Mouse (Mus musculus): ENCODE results near the gene Pip4p1. TPM values are rescaled to one million over a fixed set of nuclear protein-coding genes. Genes with fewer than 3 reads are reported as not detected.
"Not testable (repeated sequence)": the region's sequence is repeated elsewhere in the genome, so short reads cannot be mapped to it uniquely, and the experiment has no call there.

Gene Pip4p1
- total RNA-seq, 2 experiments from 2014 or later: 95.6 to 98.2 TPM

- intact Hi-C loops (cut with DNase I): no loop called here
- Histone ChIP-seq H3K27ac (no peak overlapping the region), H3K4me3 (no peak overlapping the region)
- no peak; the same call in 1 of the 2 replicates for TF ChIP-seq CTCF (IDR thresholded peaks at IDR 0.05)
- no peak for DNase-seq (ENCODE audit: extremely low spot score in 1 of 2, low spot score in 2 of 2)
Measured at GRCm38 (mm10) chr14:50904828-50905129, 25.9 kb downstream of the Pip4p1 start.

DNA sequence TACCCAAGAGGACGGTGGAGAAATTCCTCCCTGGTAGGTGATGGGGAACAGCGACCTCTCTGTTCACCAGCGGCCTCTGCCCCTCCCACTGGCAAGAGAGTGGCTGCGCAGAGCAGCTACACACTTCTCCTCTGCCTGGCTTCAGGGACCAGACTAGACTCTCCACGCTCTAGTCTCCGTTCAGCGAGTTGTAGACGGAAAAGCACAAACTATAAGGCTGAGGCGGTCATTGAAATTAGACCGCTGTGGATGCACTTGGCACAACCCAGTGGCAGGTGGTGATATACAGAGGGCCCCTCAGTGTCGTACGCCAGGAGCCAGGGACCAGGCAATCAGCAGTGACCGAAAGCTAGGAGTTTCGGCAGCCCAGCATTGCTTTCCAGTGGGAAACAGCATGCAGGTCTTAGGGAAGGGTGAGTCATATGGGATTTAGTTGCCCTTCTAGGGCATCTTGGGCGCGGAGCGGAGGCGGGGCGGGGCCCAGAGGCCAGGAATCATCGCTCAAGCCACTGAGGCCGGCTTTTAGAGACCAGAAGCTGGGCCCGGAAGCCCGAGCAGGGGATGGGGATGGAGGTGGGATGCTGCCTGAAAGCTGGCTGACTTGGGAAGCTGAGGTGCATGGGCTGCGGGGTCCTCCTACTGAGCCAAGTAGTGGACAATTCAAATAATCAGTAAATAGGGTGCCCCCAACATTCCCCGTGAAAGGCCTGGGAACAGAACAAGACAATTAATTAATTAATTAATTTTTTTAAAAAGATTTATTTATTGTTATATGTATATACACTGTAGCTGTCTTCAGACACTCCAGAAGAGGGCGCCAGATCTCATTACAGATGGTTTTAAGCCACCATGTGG, 26.5 kb downstream of the Pip4p1 start:
- Histone ChIP-seq H3K4me3 (peak overlapping the region; percentile 36), H3K27ac (no peak overlapping the region)
- intact Hi-C loops (cut with DNase I): no loop called here
- TF ChIP-seq CTCF (IDR thresholded peaks at IDR 0.05): peak; percentile 47
- no peak for DNase-seq (ENCODE audit: extremely low spot score in 1 of 2, low spot score in 2 of 2)

- H3K27ac ChIP-seq; intact Hi-C loops (cut with DNase I); DNase-seq (ENCODE audit: extremely low spot score in 1 of 2, low spot score in 2 of 2); H3K4me3 ChIP-seq: not testable (repeated sequence)
Measured at GRCm38 (mm10) chr14:50897992-50898391, 32.7 kb downstream of the Pip4p1 start.

DNA sequence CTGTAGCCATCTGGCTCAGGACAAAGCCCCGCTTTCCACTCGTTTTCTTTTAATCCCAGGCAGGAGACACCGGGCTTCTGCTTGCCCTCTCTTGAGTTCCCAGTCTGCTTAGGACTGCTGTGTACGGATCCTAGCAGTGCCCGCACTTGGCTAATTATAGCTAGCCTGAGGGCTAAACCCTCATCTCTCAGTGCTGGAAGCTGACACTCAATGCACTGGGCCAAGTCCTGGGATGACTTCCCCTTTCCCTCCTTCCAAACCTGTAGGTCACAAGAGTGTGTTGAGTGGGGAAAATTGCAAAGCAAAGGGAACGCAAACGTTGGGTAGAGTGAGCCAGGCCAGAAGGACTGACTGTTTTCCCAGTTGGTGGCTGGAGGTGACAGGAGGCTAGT, 33.3 kb downstream of the Pip4p1 start, which contains the start of gene Klhl33:
Gene Klhl33, minus strand, starts transcription at position 134 of the 392 bp plus-strand sequence.
- H3K27ac ChIP-seq: peak within 1 kb of the TSS; percentile 80
- H3K4me3 ChIP-seq: peak within 1 kb of the TSS; percentile 71
- intact Hi-C loops (cut with DNase I): no loop called here
- no peak for DNase-seq (ENCODE audit: extremely low spot score in 1 of 2, low spot score in 2 of 2)
- no peak for TF ChIP-seq CTCF (IDR thresholded peaks at IDR 0.05)

DNA sequence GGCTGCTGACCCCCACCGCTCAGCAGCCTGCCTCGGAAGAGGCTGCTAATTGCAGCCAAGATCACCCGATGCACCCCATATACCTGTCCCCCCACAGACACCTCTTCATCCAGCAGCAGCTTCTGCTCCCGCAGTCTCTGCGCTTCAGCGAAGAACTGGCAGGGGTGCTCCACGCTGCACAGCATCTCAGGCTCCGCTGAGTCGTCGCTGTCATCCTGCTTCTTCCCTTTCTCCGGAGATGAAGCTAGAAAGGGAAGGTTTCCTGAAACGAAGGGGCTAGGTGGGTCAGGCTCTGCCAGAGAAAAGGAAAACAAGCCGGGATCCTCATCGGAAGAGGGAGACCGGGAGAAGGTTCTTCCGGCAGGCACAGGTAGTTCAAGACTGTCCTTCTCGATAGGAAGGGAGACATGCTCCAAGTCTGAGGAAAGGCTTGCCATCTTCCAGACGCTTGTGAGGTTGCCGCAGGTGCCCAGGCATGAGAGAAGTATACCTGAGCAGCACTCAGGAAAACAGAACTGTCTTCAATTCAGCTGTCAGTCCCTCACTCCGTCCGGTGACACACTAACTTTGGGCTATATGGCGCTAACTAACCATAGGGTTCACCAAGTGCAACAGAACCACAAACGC, 33.8 kb downstream of the Pip4p1 start:
- H3K27ac ChIP-seq: peak overlapping the region; percentile 80
- DNase-seq (ENCODE audit: extremely low spot score in 1 of 2, low spot score in 2 of 2): peak; percentile 23 to 36
- H3K4me3 ChIP-seq: peak overlapping the region; percentile 71
- intact Hi-C loops (cut with DNase I): no loop called here
- no peak for TF ChIP-seq CTCF (IDR thresholded peaks at IDR 0.05)

DNA sequence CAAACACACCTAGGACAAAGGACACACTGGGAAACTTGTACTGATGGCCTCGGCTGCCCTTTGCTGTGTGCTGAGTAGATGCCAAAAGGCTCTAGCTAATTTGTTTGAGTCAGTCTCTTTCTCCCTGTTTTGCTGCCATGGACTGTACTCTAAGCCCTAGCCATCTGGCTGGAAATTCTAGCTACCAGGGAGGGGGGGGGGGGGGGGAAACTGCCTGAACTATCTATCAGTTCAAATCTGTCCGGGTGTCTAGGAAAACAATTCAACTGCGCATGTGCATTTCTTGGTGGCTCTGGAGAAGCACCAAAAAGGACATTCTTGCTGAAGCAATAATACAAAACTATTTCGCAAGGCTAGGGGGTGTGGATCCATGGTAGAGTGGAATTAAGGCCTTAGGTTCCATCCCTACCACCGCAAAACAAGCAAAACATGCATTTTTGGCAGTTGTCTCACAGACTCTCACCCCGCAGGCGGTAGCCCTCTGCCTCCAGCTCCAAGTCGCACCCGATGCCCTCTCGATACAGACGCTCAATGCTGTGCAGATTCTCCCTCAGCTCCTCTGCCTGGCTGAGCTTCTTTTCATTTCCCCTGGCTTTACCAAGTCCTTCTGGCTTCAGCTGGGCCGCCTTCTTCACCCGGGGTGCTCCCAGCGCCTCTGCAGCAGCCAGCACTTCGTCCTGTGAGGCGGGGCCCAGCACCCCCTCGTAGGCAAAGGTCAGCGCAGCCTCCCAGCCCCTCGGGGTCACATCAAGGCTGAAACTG, 34.5 kb downstream of the Pip4p1 start:
- TF ChIP-seq CTCF (IDR thresholded peaks at IDR 0.05): no peak
- H3K4me3 ChIP-seq: peak overlapping the region; percentile 71
- intact Hi-C loops (cut with DNase I): no loop called here
- peak; percentile 15 to 32 for DNase-seq (ENCODE audit: extremely low spot score in 1 of 2, low spot score in 2 of 2)
- H3K27ac ChIP-seq: peak overlapping the region; percentile 80

DNA sequence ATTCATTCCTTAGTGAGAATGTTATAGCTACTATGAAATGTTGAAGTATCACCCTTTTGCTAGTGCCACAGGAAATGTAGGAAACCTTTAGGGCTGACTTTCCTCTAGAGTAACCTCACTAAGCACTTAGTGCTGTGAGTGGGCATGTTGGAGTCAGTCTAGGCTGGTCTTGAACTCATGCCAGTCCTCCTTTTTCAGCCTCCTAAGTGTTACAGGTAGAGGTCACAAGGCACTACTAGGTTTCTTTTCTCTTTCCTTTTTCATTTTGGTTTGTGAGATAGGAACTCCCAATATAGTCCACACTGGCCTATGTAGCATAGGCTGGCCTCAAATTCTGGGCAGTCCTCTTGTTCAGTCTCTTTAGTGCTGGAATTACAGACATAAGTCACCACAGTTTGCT, 35.2 kb downstream of the Pip4p1 start:
- intact Hi-C loops (cut with DNase I): no loop called here
- 0 out of 2 replicates have a peak overlapping the region, but pooled peaks have one; percentile 71 for H3K4me3 ChIP-seq
- no peak for DNase-seq (ENCODE audit: extremely low spot score in 1 of 2, low spot score in 2 of 2)
- no peak overlapping the region for H3K27ac ChIP-seq
- TF ChIP-seq CTCF (IDR thresholded peaks at IDR 0.05): no peak

DNA sequence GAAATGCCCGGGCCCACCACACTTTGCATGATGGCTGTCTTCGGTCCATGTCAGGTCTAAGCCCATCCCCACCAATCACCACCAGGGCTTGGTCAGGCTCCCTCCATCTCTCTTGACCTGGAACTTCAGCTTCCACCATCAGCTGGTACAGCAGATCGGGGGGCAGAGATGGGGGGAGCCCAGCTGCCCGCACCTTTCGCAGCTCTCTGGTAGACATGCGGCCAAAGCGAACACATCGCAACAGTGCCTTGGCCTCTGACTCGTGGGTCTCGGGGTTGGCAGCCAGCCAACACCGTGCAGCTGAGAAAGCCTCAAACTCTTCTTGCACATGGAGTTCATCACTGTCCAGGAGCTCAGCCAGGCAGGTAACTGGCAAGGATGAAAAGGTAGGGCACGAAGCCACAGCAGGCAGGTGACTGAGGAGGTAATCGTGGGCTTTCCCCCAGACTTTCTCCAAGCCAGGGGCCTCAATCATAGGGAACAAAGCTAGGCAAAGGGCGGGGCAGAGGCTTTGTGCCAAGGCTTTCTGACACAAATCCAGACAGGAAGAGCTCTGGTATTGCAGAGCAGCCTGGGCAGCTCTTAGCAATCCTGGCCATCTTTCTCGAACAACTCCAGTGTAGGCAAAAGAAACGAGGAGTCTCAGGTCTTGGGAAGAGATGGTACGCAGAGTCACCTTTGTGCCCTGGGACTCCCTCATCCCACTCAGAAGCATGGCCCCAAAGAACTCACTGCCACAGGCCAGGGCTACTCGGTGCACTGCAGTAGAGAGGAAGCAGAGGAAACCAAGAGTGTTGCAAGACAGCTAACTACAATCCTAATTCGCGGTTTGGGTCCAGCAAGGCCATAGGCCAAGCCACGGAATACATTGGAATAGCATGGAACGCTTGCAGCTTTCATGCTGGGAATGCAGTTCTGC, 37.9 kb downstream of the Pip4p1 start:
- H3K27ac ChIP-seq: no peak overlapping the region
- TF ChIP-seq CTCF (IDR thresholded peaks at IDR 0.05): no peak
- DNase-seq (ENCODE audit: extremely low spot score in 1 of 2, low spot score in 2 of 2): no peak
- intact Hi-C loops (cut with DNase I): no loop called here
- H3K4me3 ChIP-seq: no peak overlapping the region

GRCm38 (mm10) chr14:50892091-50892490, 38.6 kb downstream of the Pip4p1 start:
- Histone ChIP-seq H3K4me3 (no peak overlapping the region), H3K27ac (no peak overlapping the region)
- no peak for TF ChIP-seq CTCF (IDR thresholded peaks at IDR 0.05)
- intact Hi-C loops (cut with DNase I): no loop called here
- DNase-seq (ENCODE audit: extremely low spot score in 1 of 2, low spot score in 2 of 2): no peak

DNA sequence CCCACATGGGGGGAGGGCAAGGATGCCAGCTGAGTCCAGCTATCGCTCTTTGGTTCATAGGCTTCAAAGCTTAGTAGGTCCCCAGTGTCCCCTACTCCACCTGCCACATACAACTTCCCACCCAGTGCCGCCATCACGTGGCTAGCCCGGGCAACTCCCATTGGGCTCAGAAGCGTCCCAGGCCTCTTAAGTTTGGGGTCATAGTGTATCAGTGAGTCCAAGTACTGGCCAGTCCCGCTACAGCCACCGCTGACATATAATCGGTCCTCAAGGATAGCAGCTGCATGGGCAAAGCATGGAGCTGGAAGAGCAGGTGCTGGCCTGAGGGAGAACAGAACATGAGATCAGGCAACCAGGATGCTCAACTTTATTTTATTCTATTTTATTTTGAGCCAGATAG, 39.0 kb downstream of the Pip4p1 start:
- no peak overlapping the region for H3K27ac ChIP-seq
- TF ChIP-seq CTCF (IDR thresholded peaks at IDR 0.05): no peak
- DNase-seq (ENCODE audit: extremely low spot score in 1 of 2, low spot score in 2 of 2): no peak
- H3K4me3 ChIP-seq: no peak overlapping the region
- intact Hi-C loops (cut with DNase I): no loop called here
